In genomic region chr11:80858065-80858464, GRCm38 (mm10) we compare ENCODE assay signal across 31 mouse cellular contexts. TPM values are rescaled to one million over a fixed set of nuclear protein-coding genes. Genes with fewer than 3 reads are reported as not detected.
"Had no signal": no experiment of that assay in that cellular context is flagged by ENCODE, and none has a peak within 500 bp of the region (broad histone marks: within the 10 kb centered on the region; RNA-seq: fewer than 3 reads in every experiment).

Gene Spaca3, plus strand, starts transcription at chr11:80858365.

- H3K27me3 ChIP-seq: hindbrain, embryonic 12.5 days; limb, embryonic 15.5 days had no signal

- H3K4me2 ChIP-seq: heart, embryonic 12.5 days; hindbrain, embryonic 12.5 days; hindbrain, embryonic 14.5 days; kidney, embryonic 15.5 days; limb, embryonic 13.5 days; limb, embryonic 15.5 days had no signal

- H3K9ac ChIP-seq: heart, embryonic 12.5 days; hindbrain, embryonic 12.5 days; hindbrain, embryonic 14.5 days; kidney, embryonic 15.5 days; limb, embryonic 13.5 days; limb, embryonic 15.5 days had no signal

- H3K9me3 ChIP-seq: heart, embryonic 10.5 days; heart, embryonic 12.5 days; hindbrain, embryonic 10.5 days; hindbrain, embryonic 12.5 days; kidney, embryonic 15.5 days; limb, embryonic 13.5 days; limb, embryonic 15.5 days had no signal

- H3K27ac ChIP-seq: gastrocnemius, adult 2 months; heart, embryonic 10.5 days; hindbrain, embryonic 10.5 days; hindbrain, embryonic 12.5 days; hindbrain, embryonic 14.5 days; hindbrain, postnatal 0 days; kidney, embryonic 15.5 days; kidney, postnatal 0 days; limb, embryonic 13.5 days; limb, embryonic 15.5 days had no signal

- DNase-seq: gastrocnemius, adult 2 months; gastrocnemius, postnatal 10 days; gastrocnemius, postnatal 25 days; heart, adult 18-20 months; heart, postnatal 10 days; heart, postnatal 4 days; kidney, adult 11 months; kidney, adult 2 months; kidney, adult 9 months; kidney, postnatal 14 days; kidney, postnatal 36 days; layer of hippocampus, adult 9-11 months; layer of hippocampus, postnatal 36 days; left cerebral cortex, postnatal 4 days had no signal

- H3K36me3 ChIP-seq: heart, embryonic 10.5 days; heart, embryonic 12.5 days; hindbrain, embryonic 10.5 days; hindbrain, embryonic 12.5 days; kidney, embryonic 15.5 days; limb, embryonic 13.5 days; limb, embryonic 15.5 days had no signal

- ATAC-seq: hindbrain, postnatal 0 days had no signal

- H3K4me3 ChIP-seq: gastrocnemius, adult 2 months; heart, embryonic 10.5 days; heart, embryonic 12.5 days; hindbrain, embryonic 10.5 days; hindbrain, embryonic 12.5 days; kidney, embryonic 15.5 days; limb, embryonic 13.5 days; limb, embryonic 15.5 days had no signal

- H3K4me1 ChIP-seq: hindbrain, embryonic 10.5 days; hindbrain, embryonic 12.5 days; limb, embryonic 13.5 days; limb, embryonic 15.5 days had no signal

RNA-seq across cellular contexts. Expression of gene Spaca3, which starts in this region (rescaled TPM):
- polyA plus RNA-seq: frontal cortex, adult 2 months; heart, embryonic 10.5 days; heart, embryonic 12.5 days; heart, embryonic 14.5 days; heart, embryonic 16.5 days; hindbrain, embryonic 10.5 days; hindbrain, embryonic 12.5 days; hindbrain, embryonic 14.5 days; hindbrain, postnatal 0 days; intestine, embryonic 14.5 days; intestine, embryonic 16.5 days; kidney, adult 2 months; kidney, embryonic 15.5 days; kidney, postnatal 0 days; large intestine, adult 2 months; limb, embryonic 11.5 days; limb, embryonic 13.5 days; limb, embryonic 15.5 days had no signal
